Mouse (Mus musculus): ENCODE measurements around the gene Dscaml1. TPM values are rescaled to one million over a fixed set of nuclear protein-coding genes. Genes with fewer than 3 reads are reported as not detected.

The Dscaml1 gene
- polyA plus RNA-seq, 1 experiment, result 32.4 TPM

- H3K4me3 ChIP-seq (ENCODE audit: control insufficient read depth, low read depth, low read length), result no peak overlapping the region
- H3K4me1 ChIP-seq (ENCODE audit: control insufficient read depth, insufficient read depth, low read length), result no peaks in the 10 kb centered on the region
- TF ChIP-seq CTCF (IDR thresholded peaks at IDR 0.05; ENCODE audit: control insufficient read depth, insufficient read depth, insufficient replicate concordance, low read depth, low read length) (no peak), POLR2A (IDR thresholded peaks at IDR 0.05; ENCODE audit: control insufficient read depth, low read depth, low read length) (no peak)
- no peak overlapping the region for H3K27ac ChIP-seq (ENCODE audit: control insufficient read depth, insufficient read depth, low read depth, low read length)
- no peaks in the 10 kb centered on the region for H3K36me3 ChIP-seq (ENCODE audit: control insufficient read depth, insufficient read depth, low read length)
- H3K27me3 ChIP-seq (ENCODE audit: control insufficient read depth, insufficient read depth, low read length), result no peaks in the 10 kb centered on the region
Observed at GRCm38 (mm10) chr9:45625889-45626446, 199.5 kb downstream of the Dscaml1 start.

- Histone ChIP-seq H3K27ac (ENCODE audit: control insufficient read depth, insufficient read depth, low read depth, low read length) (no peak overlapping the region), H3K36me3 (ENCODE audit: control insufficient read depth, insufficient read depth, low read length) (no peaks in the 10 kb centered on the region)
Observed at GRCm38 (mm10) chr9:45632520-45632919, 206.1 kb downstream of the Dscaml1 start.

GRCm38 (mm10) chr9:45633036-45633435 lies 206.6 kb downstream of the Dscaml1 start:
- Histone ChIP-seq H3K27me3 (ENCODE audit: control insufficient read depth, insufficient read depth, low read length) (no peaks in the 10 kb centered on the region), H3K27ac (ENCODE audit: control insufficient read depth, insufficient read depth, low read depth, low read length) (no peak overlapping the region), H3K36me3 (ENCODE audit: control insufficient read depth, insufficient read depth, low read length) (no peaks in the 10 kb centered on the region), H3K4me1 (ENCODE audit: control insufficient read depth, insufficient read depth, low read length) (no peaks in the 10 kb centered on the region; the same call in 1 of the 2 replicates), H3K4me3 (ENCODE audit: control insufficient read depth, low read depth, low read length) (no peak overlapping the region)
- TF ChIP-seq POLR2A (IDR thresholded peaks at IDR 0.05; ENCODE audit: control insufficient read depth, low read depth, low read length) (no peak), CTCF (IDR thresholded peaks at IDR 0.05; ENCODE audit: control insufficient read depth, insufficient read depth, insufficient replicate concordance, low read depth, low read length) (no peak)

More at GRCm38 (mm10) chr9:45632520-45632919, 206.1 kb downstream of the Dscaml1 start:
- Histone ChIP-seq H3K4me3 (ENCODE audit: control insufficient read depth, low read depth, low read length) (no peak overlapping the region), H3K4me1 (ENCODE audit: control insufficient read depth, insufficient read depth, low read length) (no peaks in the 10 kb centered on the region; the same call in 1 of the 2 replicates), H3K27me3 (ENCODE audit: control insufficient read depth, insufficient read depth, low read length) (no peaks in the 10 kb centered on the region)
- TF ChIP-seq POLR2A (IDR thresholded peaks at IDR 0.05; ENCODE audit: control insufficient read depth, low read depth, low read length) (no peak), CTCF (IDR thresholded peaks at IDR 0.05; ENCODE audit: control insufficient read depth, insufficient read depth, insufficient replicate concordance, low read depth, low read length) (no peak)

- TF ChIP-seq CTCF (IDR thresholded peaks at IDR 0.05; ENCODE audit: control insufficient read depth, insufficient read depth, insufficient replicate concordance, low read depth, low read length) (no peak), POLR2A (IDR thresholded peaks at IDR 0.05; ENCODE audit: control insufficient read depth, low read depth, low read length) (no peak)
- no peak overlapping the region for H3K4me3 ChIP-seq (ENCODE audit: control insufficient read depth, low read depth, low read length)
- H3K4me1 ChIP-seq (ENCODE audit: control insufficient read depth, insufficient read depth, low read length), result no peaks in the 10 kb centered on the region; the same call in 1 of the 2 replicates
- no peak overlapping the region for H3K27ac ChIP-seq (ENCODE audit: control insufficient read depth, insufficient read depth, low read depth, low read length)
- H3K36me3 ChIP-seq (ENCODE audit: control insufficient read depth, insufficient read depth, low read length), result no peaks in the 10 kb centered on the region
- H3K27me3 ChIP-seq (ENCODE audit: control insufficient read depth, insufficient read depth, low read length), result no peaks in the 10 kb centered on the region
Observed at GRCm38 (mm10) chr9:45634978-45635377, 208.6 kb downstream of the Dscaml1 start.

- TF ChIP-seq POLR2A (IDR thresholded peaks at IDR 0.05; ENCODE audit: control insufficient read depth, low read depth, low read length), result no peak
- no peak for TF ChIP-seq CTCF (IDR thresholded peaks at IDR 0.05; ENCODE audit: control insufficient read depth, insufficient read depth, insufficient replicate concordance, low read depth, low read length)
- H3K27ac ChIP-seq (ENCODE audit: control insufficient read depth, insufficient read depth, low read depth, low read length), result no peak overlapping the region
- no peaks in the 10 kb centered on the region for H3K27me3 ChIP-seq (ENCODE audit: control insufficient read depth, insufficient read depth, low read length)
- H3K4me3 ChIP-seq (ENCODE audit: control insufficient read depth, low read depth, low read length), result no peak overlapping the region
- no peaks in the 10 kb centered on the region; the same call in 1 of the 2 replicates for H3K4me1 ChIP-seq (ENCODE audit: control insufficient read depth, insufficient read depth, low read length)
- no peaks in the 10 kb centered on the region for H3K36me3 ChIP-seq (ENCODE audit: control insufficient read depth, insufficient read depth, low read length)
Observed at GRCm38 (mm10) chr9:45637346-45637745, 210.9 kb downstream of the Dscaml1 start.

GRCm38 (mm10) chr9:45638184-45638917 lies 211.9 kb downstream of the Dscaml1 start:
- no peaks in the 10 kb centered on the region for H3K36me3 ChIP-seq (ENCODE audit: control insufficient read depth, insufficient read depth, low read length)
- no peaks in the 10 kb centered on the region; the same call in 1 of the 2 replicates for H3K4me1 ChIP-seq (ENCODE audit: control insufficient read depth, insufficient read depth, low read length)
- H3K27me3 ChIP-seq (ENCODE audit: control insufficient read depth, insufficient read depth, low read length), result no peaks in the 10 kb centered on the region
- H3K27ac ChIP-seq (ENCODE audit: control insufficient read depth, insufficient read depth, low read depth, low read length), result no peak overlapping the region
- H3K4me3 ChIP-seq (ENCODE audit: control insufficient read depth, low read depth, low read length), result no peak overlapping the region
- TF ChIP-seq POLR2A (IDR thresholded peaks at IDR 0.05; ENCODE audit: control insufficient read depth, low read depth, low read length) (no peak), CTCF (IDR thresholded peaks at IDR 0.05; ENCODE audit: control insufficient read depth, insufficient read depth, insufficient replicate concordance, low read depth, low read length) (no peak)

GRCm38 (mm10) chr9:45644833-45645388 lies 218.5 kb downstream of the Dscaml1 start:
- H3K4me1 ChIP-seq (ENCODE audit: control insufficient read depth, insufficient read depth, low read length), result no peaks in the 10 kb centered on the region
- TF ChIP-seq CTCF (IDR thresholded peaks at IDR 0.05; ENCODE audit: control insufficient read depth, insufficient read depth, insufficient replicate concordance, low read depth, low read length) (no peak), POLR2A (IDR thresholded peaks at IDR 0.05; ENCODE audit: control insufficient read depth, low read depth, low read length) (no peak)
- H3K27me3 ChIP-seq (ENCODE audit: control insufficient read depth, insufficient read depth, low read length), result no peaks in the 10 kb centered on the region
- no peaks in the 10 kb centered on the region for H3K36me3 ChIP-seq (ENCODE audit: control insufficient read depth, insufficient read depth, low read length)
- no peak overlapping the region for H3K27ac ChIP-seq (ENCODE audit: control insufficient read depth, insufficient read depth, low read depth, low read length)
- no peak overlapping the region for H3K4me3 ChIP-seq (ENCODE audit: control insufficient read depth, low read depth, low read length)
